Mouse (Mus musculus): Measurements from ENCODE around the gene Pcsk5.
A peak's percentile ranks its signal among the peaks of the same experiment; 100 is the strongest.

The Pcsk5 gene

GRCm38 (mm10) chr19:17806626-17807025 lies 30.8 kb downstream of the Pcsk5 start:
- no peak for DNase-seq (ENCODE audit: low spot score)

- DNase-seq (ENCODE audit: low spot score): no peak
Observed at GRCm38 (mm10) chr19:17800798-17801197, 36.6 kb downstream of the Pcsk5 start.

GRCm38 (mm10) chr19:17799419-17800185 lies 37.8 kb downstream of the Pcsk5 start:
- no peak for DNase-seq (ENCODE audit: low spot score)

- DNase-seq (ENCODE audit: low spot score): no peak
Observed at GRCm38 (mm10) chr19:17793457-17793856, 44.0 kb downstream of the Pcsk5 start.

GRCm38 (mm10) chr19:17791485-17792052 lies 45.9 kb downstream of the Pcsk5 start:
- no peak for DNase-seq (ENCODE audit: low spot score)

- DNase-seq (ENCODE audit: low spot score): no peak
Observed at GRCm38 (mm10) chr19:17788617-17789317, 48.7 kb downstream of the Pcsk5 start.

- DNase-seq (ENCODE audit: low spot score): no peak
Observed at GRCm38 (mm10) chr19:17786744-17787143, 50.7 kb downstream of the Pcsk5 start.

- no peak for DNase-seq (ENCODE audit: low spot score)
Observed at GRCm38 (mm10) chr19:17784401-17785192, 52.8 kb downstream of the Pcsk5 start.

- DNase-seq (ENCODE audit: low spot score): no peak
Observed at GRCm38 (mm10) chr19:17783231-17783630, 54.2 kb downstream of the Pcsk5 start.

- DNase-seq (ENCODE audit: low spot score): no peak
Observed at GRCm38 (mm10) chr19:17781323-17781722, 56.1 kb downstream of the Pcsk5 start.

- no peak for DNase-seq (ENCODE audit: low spot score)
Observed at GRCm38 (mm10) chr19:17775943-17776342, 61.5 kb downstream of the Pcsk5 start.

GRCm38 (mm10) chr19:17775097-17775496 lies 62.3 kb downstream of the Pcsk5 start:
- peak; percentile 11 for DNase-seq (ENCODE audit: low spot score)

GRCm38 (mm10) chr19:17774061-17774460 lies 63.4 kb downstream of the Pcsk5 start:
- no peak for DNase-seq (ENCODE audit: low spot score)

GRCm38 (mm10) chr19:17769610-17770399 lies 67.6 kb downstream of the Pcsk5 start:
- DNase-seq (ENCODE audit: low spot score): no peak

GRCm38 (mm10) chr19:17765001-17765400 lies 72.4 kb downstream of the Pcsk5 start:
- no peak for DNase-seq (ENCODE audit: low spot score)

GRCm38 (mm10) chr19:17762740-17763139 lies 74.7 kb downstream of the Pcsk5 start:
- no peak for DNase-seq (ENCODE audit: low spot score)

- DNase-seq (ENCODE audit: low spot score): no peak
Observed at GRCm38 (mm10) chr19:17761678-17762077, 75.8 kb downstream of the Pcsk5 start.

- DNase-seq (ENCODE audit: low spot score): no peak
Observed at GRCm38 (mm10) chr19:17752841-17753240, 84.6 kb downstream of the Pcsk5 start.

- DNase-seq (ENCODE audit: low spot score): no peak
Observed at GRCm38 (mm10) chr19:17748331-17748730, 89.1 kb downstream of the Pcsk5 start.

GRCm38 (mm10) chr19:17745380-17745779 lies 92.1 kb downstream of the Pcsk5 start:
- no peak for DNase-seq (ENCODE audit: low spot score)

GRCm38 (mm10) chr19:17744474-17745069 lies 92.9 kb downstream of the Pcsk5 start:
- DNase-seq (ENCODE audit: low spot score): no peak
